Mouse (Mus musculus) adrenal gland, adult 2 months (tissue): Measurements from ENCODE around the gene Erc2. TPM values are rescaled to one million over a fixed set of nuclear protein-coding genes. Genes with fewer than 3 reads are reported as not detected.
"Not testable (repeated sequence)": the region's sequence is repeated elsewhere in the genome, so short reads cannot be mapped to it uniquely, and the experiment has no call there.

Experiments used
- DNase-seq: peaks from one replicate; pipeline ENCODE4 v3.0.0; 2021
- polyA plus RNA-seq: library from polyadenylated mRNA; depleted of rRNA; stranded (reverse); fragments of >200 nt; gene quantifications from 2 replicates; pipeline ENCODE4 v1.2.3, GENCODE M21; 2012
- total RNA-seq, 2 experiments: library from RNA; stranded (reverse); gene quantifications; 2 replicates each; pipeline ENCODE4 v1.2.3; 2021

The Erc2 gene
- total and polyA plus RNA-seq, 3 experiments = 1.7 to 9.6 (median 7.1) TPM

GRCm38 (mm10) chr14:27828089-27828488 is 205.9 kb downstream of the Erc2 start:
- DNase-seq = no peak

- no peak for DNase-seq
These were observed 210.0 kb downstream of the Erc2 start for GRCm38 (mm10) chr14:27832196-27832595.

- DNase-seq = no peak
These were observed 213.1 kb downstream of the Erc2 start for GRCm38 (mm10) chr14:27835351-27835750.

GRCm38 (mm10) chr14:27837601-27838105 is 215.4 kb downstream of the Erc2 start:
- no peak for DNase-seq

- no peak for DNase-seq
These were observed 217.9 kb downstream of the Erc2 start for GRCm38 (mm10) chr14:27840120-27840519.

GRCm38 (mm10) chr14:27846875-27847274 is 224.6 kb downstream of the Erc2 start:
- peak; percentile 8 for DNase-seq

- DNase-seq = peak; percentile 50
These were observed 225.1 kb downstream of the Erc2 start for GRCm38 (mm10) chr14:27847291-27847690.

GRCm38 (mm10) chr14:27851231-27851630 is 229.0 kb downstream of the Erc2 start:
- DNase-seq = no peak

- DNase-seq = no peak
These were observed 230.4 kb downstream of the Erc2 start for GRCm38 (mm10) chr14:27852606-27853005.

- no peak for DNase-seq
These were observed 238.3 kb downstream of the Erc2 start for GRCm38 (mm10) chr14:27860371-27861046.

GRCm38 (mm10) chr14:27862299-27862698 is 240.1 kb downstream of the Erc2 start:
- DNase-seq = no peak

- no peak for DNase-seq
These were observed 245.2 kb downstream of the Erc2 start for GRCm38 (mm10) chr14:27867386-27867785.

GRCm38 (mm10) chr14:27873619-27874018 is 251.4 kb downstream of the Erc2 start:
- DNase-seq = no peak

GRCm38 (mm10) chr14:27875991-27876411 is 253.8 kb downstream of the Erc2 start:
- DNase-seq = no peak

- DNase-seq = no peak
These were observed 259.7 kb downstream of the Erc2 start for GRCm38 (mm10) chr14:27881972-27882371.

GRCm38 (mm10) chr14:27886337-27886736 is 264.1 kb downstream of the Erc2 start:
- DNase-seq = not testable (repeated sequence)

GRCm38 (mm10) chr14:27887488-27887887 is 265.3 kb downstream of the Erc2 start:
- DNase-seq = no peak

- no peak for DNase-seq
These were observed 267.4 kb downstream of the Erc2 start for GRCm38 (mm10) chr14:27889650-27890049.

GRCm38 (mm10) chr14:27892416-27892815 is 270.2 kb downstream of the Erc2 start:
- no peak for DNase-seq

- DNase-seq = no peak
These were observed 279.5 kb downstream of the Erc2 start for GRCm38 (mm10) chr14:27901772-27902171.

- DNase-seq = no peak
These were observed 299.6 kb downstream of the Erc2 start for GRCm38 (mm10) chr14:27921656-27922373.

GRCm38 (mm10) chr14:27927369-27927768 is 305.1 kb downstream of the Erc2 start:
- DNase-seq = no peak

- DNase-seq = no peak
These were observed 311.3 kb downstream of the Erc2 start for GRCm38 (mm10) chr14:27933533-27933932.
